Mouse (Mus musculus) neural tube, embryonic 14.5 days (tissue): ENCODE data around the gene Trim72. TPM values are rescaled to one million over a fixed set of nuclear protein-coding genes. Genes with fewer than 3 reads are reported as not detected.
A peak's percentile ranks its signal among the peaks of the same experiment; 100 is the strongest.
"Not testable (repeated sequence)": the region's sequence is repeated elsewhere in the genome, so short reads cannot be mapped to it uniquely, and the experiment has no call there.

ENCODE experiments used
- ATAC-seq: fragments of 200-750 bp; cut with Nextera tagmentation; 2 replicates; pipeline ENCODE4 v1.8.0; 2017; ENCODE audit warnings: low read depth, mild to moderate bottlenecking, moderate TSS enrichment, moderate library complexity
- H3K27ac ChIP-seq: fragments of 300-500 bp; sonication (generic); 2 replicates; pipeline ENCODE4 v1.5.1; 2014; ENCODE audit warnings: low read depth, mild to moderate bottlenecking, control low read depth, low read length, moderate library complexity, mixed read lengths
- H3K27me3 ChIP-seq: fragments of 300-500 bp; sonication (generic); 2 replicates; pipeline ENCODE4 v1.6.1; 2014; ENCODE audit warnings: low read length; ENCODE audit not compliant: control insufficient read depth, insufficient read depth
- H3K36me3 ChIP-seq: fragments of 300-500 bp; sonication (generic); 2 replicates; pipeline ENCODE4 v1.6.1; 2014; ENCODE audit warnings: low read length, mixed read lengths; ENCODE audit not compliant: control insufficient read depth, insufficient read depth
- H3K4me1 ChIP-seq: fragments of 300-500 bp; sonication (generic); 2 replicates; pipeline ENCODE4 v1.6.1; 2014; ENCODE audit warnings: low read length; ENCODE audit not compliant: control insufficient read depth, insufficient read depth
- H3K4me2 ChIP-seq: fragments of 300-500 bp; sonication (generic); 2 replicates; pipeline ENCODE4 v1.6.1; 2014; ENCODE audit warnings: mild to moderate bottlenecking, low read depth, low read length, control low read depth
- H3K4me3 ChIP-seq: fragments of 300-500 bp; sonication (generic); 2 replicates; pipeline ENCODE4 v1.5.1; 2014; ENCODE audit warnings: low read depth, low read length, control low read depth, mixed read lengths
- H3K9ac ChIP-seq: fragments of 300-500 bp; sonication (generic); replicated peaks from 2 replicates; pipeline ENCODE4 v1.6.1; 2014; ENCODE audit warnings: low read depth, mild to moderate bottlenecking, control low read depth, low read length, mixed read lengths
- H3K9me3 ChIP-seq: fragments of 300-500 bp; sonication (generic); 2 replicates; pipeline ENCODE4 v1.6.1; 2016; ENCODE audit warnings: low read length; ENCODE audit not compliant: control insufficient read depth
- WGBS: fragments of 180-500 bp; shearing (Covaris S2); extraction: QIAGEN DNeasy Blood & Tissue Kit; methylation state at CpG from one replicate; pipeline ENCODE4 v1.1.7; 2014; 5-methylcytosine and 5-hydroxymethylcytosine counted together
- polyA plus RNA-seq: library from polyadenylated mRNA; unstranded; fragments of >200 nt; fragmentation: Nextera tagmentation; extraction: Ambion mirVana; gene quantifications from 2 replicates; pipeline ENCODE4 v1.2.1, GENCODE M21; 2014

Gene Trim72
- polyA plus RNA-seq, 1 experiment from 2014 or later: not detected

- Histone ChIP-seq H3K27me3 (no peaks in the 10 kb centered on the region), H3K4me3 (no peak overlapping the region), H3K4me1 (no peaks in the 10 kb centered on the region), H3K9me3 (no peaks in the 10 kb centered on the region), H3K4me2 (no peak overlapping the region), H3K27ac (no peak overlapping the region), H3K9ac (no peak overlapping the region), H3K36me3 (no peaks in the 10 kb centered on the region)
- WGBS: 32% methylated on average over 35 of the region's 35 CpGs
- no peak for ATAC-seq
These were observed 976 bp downstream of the Trim72 start for GRCm38 (mm10) chr7:128004487-128005362.

DNA sequence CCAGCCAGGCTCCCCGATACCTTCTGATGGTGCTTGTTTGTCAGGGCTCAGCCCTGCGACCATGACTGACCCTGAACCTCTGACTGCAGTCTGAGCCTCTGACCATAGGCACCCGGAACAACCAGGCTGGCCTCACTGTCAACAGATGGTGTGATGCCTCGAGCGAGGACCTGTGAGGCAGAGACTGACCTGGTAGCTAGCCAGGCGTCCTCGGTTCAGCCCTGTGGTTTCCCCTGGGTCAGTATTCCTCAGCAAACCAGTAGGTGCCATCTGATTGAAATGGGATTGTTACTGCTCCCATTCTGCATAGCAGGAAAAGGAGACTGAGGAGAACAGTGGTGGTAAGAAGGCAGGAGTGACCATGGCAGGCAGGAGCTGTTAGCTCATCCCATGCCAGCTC, 2.4 kb downstream of the Trim72 start:
- no peak overlapping the region for H3K4me2 ChIP-seq
- H3K27ac ChIP-seq: no peak overlapping the region
- H3K27me3 ChIP-seq: no peaks in the 10 kb centered on the region
- 79% methylated on average over 7 of the region's 7 CpGs for WGBS
- H3K9me3 ChIP-seq: no peaks in the 10 kb centered on the region
- no peak overlapping the region for H3K4me3 ChIP-seq
- H3K9ac ChIP-seq: no peak overlapping the region
- no peaks in the 10 kb centered on the region for H3K36me3 ChIP-seq
- no peaks in the 10 kb centered on the region for H3K4me1 ChIP-seq
- ATAC-seq: no peak

DNA sequence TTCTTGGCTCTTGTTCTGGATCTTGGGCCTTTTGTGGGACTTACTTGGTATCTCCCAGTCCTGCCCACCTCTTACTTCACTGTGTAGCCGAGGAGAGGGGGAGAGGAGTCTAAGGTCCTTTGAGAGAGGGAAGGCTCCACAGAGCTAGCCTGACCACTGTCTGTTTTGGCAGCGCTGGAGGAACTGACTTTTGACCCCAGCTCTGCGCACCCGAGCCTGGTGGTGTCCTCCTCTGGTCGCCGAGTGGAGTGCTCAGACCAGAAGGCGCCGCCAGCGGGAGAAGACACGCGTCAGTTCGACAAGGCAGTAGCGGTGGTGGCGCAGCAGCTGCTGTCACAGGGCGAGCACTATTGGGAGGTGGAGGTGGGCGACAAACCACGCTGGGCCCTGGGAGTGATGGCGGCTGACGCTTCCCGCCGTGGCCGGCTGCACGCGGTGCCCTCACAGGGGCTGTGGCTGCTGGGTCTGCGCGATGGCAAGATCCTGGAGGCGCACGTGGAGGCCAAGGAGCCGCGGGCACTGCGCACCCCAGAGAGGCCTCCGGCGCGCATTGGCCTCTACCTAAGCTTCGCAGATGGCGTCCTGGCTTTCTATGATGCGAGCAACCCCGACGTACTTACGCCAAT, 6.1 kb downstream of the Trim72 start:
- no peaks in the 10 kb centered on the region for H3K9me3 ChIP-seq
- H3K27me3 ChIP-seq: no peaks in the 10 kb centered on the region
- no peak for ATAC-seq
- no peaks in the 10 kb centered on the region for H3K4me1 ChIP-seq
- H3K36me3 ChIP-seq: no peaks in the 10 kb centered on the region
- H3K4me2 ChIP-seq: 0 out of 2 replicates have a peak overlapping the region, but pooled peaks have one; percentile 8
- H3K4me3 ChIP-seq: no peak overlapping the region
- WGBS: 50% methylated on average over 40 of the region's 40 CpGs
- H3K9ac ChIP-seq: no peak overlapping the region
- H3K27ac ChIP-seq: no peak overlapping the region

GRCm38 (mm10) chr7:128012136-128012780, 8.5 kb downstream of the Trim72 start:
- ATAC-seq: no peak
- Histone ChIP-seq H3K27me3 (no peaks in the 10 kb centered on the region), H3K9ac (no peak overlapping the region), H3K27ac (no peak overlapping the region), H3K4me2 (no peak overlapping the region), H3K4me1 (no peaks in the 10 kb centered on the region), H3K9me3 (no peaks in the 10 kb centered on the region), H3K4me3 (no peak overlapping the region), H3K36me3 (no peaks in the 10 kb centered on the region)
- 64% methylated on average over 13 of the region's 13 CpGs for WGBS

- Histone ChIP-seq H3K27ac (no peak overlapping the region), H3K9me3 (no peaks in the 10 kb centered on the region), H3K4me3 (no peak overlapping the region), H3K4me2 (no peak overlapping the region), H3K4me1 (no peaks in the 10 kb centered on the region), H3K36me3 (no peaks in the 10 kb centered on the region), H3K27me3 (no peaks in the 10 kb centered on the region), H3K9ac (no peak overlapping the region)
- ATAC-seq: no peak
- 93% methylated on average over 13 of the region's 13 CpGs for WGBS
These were observed 9.4 kb downstream of the Trim72 start for GRCm38 (mm10) chr7:128013116-128013515.

- not testable (repeated sequence) for H3K27me3 ChIP-seq, ATAC-seq, H3K36me3 ChIP-seq, H3K9me3 ChIP-seq, H3K9ac ChIP-seq, H3K4me3 ChIP-seq, H3K4me1 ChIP-seq, H3K4me2 ChIP-seq, H3K27ac ChIP-seq
- WGBS: 83% methylated on average over 5 of the region's 5 CpGs
These were observed 12.4 kb downstream of the Trim72 start for GRCm38 (mm10) chr7:128016134-128016533.

DNA sequence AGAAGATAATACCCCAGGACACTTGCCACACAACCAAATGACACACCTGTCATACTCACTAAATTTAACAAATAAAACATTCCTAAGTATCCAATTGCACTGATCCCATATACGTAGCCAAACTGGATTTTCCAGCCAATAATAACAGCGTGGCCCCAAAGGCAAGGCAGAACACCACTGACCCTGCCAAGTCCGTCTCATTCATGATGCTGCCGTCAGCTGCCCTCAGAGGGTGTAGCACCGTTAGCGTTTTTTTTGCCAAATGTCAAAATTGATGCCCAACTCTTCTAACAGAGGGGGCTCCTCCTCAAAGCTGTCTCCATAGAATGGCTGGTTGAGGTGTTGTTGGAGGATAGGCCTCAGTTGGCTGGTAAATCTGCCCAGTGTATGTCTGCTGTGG, 12.9 kb downstream of the Trim72 start:
- Histone ChIP-seq H3K27ac (no peak overlapping the region), H3K36me3 (no peaks in the 10 kb centered on the region), H3K27me3 (no peaks in the 10 kb centered on the region), H3K4me3 (no peak overlapping the region), H3K4me1 (no peaks in the 10 kb centered on the region), H3K9ac (no peak overlapping the region), H3K9me3 (no peaks in the 10 kb centered on the region), H3K4me2 (no peak overlapping the region)
- 88% methylated on average over 6 of the region's 6 CpGs for WGBS
- no peak for ATAC-seq

- no peak overlapping the region for H3K27ac ChIP-seq
- H3K9ac ChIP-seq: no peak overlapping the region
- no peak for ATAC-seq
- no peaks in the 10 kb centered on the region for H3K27me3 ChIP-seq
- no peak overlapping the region for H3K4me2 ChIP-seq
- no peaks in the 10 kb centered on the region for H3K36me3 ChIP-seq
- no peak overlapping the region for H3K4me3 ChIP-seq
- 96% methylated on average over 3 of the region's 3 CpGs for WGBS
- no peaks in the 10 kb centered on the region for H3K4me1 ChIP-seq
- H3K9me3 ChIP-seq: no peaks in the 10 kb centered on the region
These were observed 14.5 kb downstream of the Trim72 start for GRCm38 (mm10) chr7:128018275-128018674.

GRCm38 (mm10) chr7:128019187-128019586, 15.4 kb downstream of the Trim72 start:
- H3K9ac ChIP-seq: no peak overlapping the region
- no peaks in the 10 kb centered on the region for H3K36me3 ChIP-seq
- no peak overlapping the region for H3K4me2 ChIP-seq
- no peaks in the 10 kb centered on the region for H3K4me1 ChIP-seq
- ATAC-seq: no peak
- H3K9me3 ChIP-seq: no peaks in the 10 kb centered on the region
- H3K27me3 ChIP-seq: no peaks in the 10 kb centered on the region
- no peak overlapping the region for H3K27ac ChIP-seq
- 92% methylated on average over 2 of the region's 2 CpGs for WGBS
- no peak overlapping the region for H3K4me3 ChIP-seq
